Mouse (Mus musculus): ENCODE data around the gene Cldn4. TPM values are rescaled to one million over a fixed set of nuclear protein-coding genes. Genes with fewer than 3 reads are reported as not detected.

The Cldn4 gene
- polyA plus RNA-seq, 1 experiment from 2014 or later: not detected

DNA sequence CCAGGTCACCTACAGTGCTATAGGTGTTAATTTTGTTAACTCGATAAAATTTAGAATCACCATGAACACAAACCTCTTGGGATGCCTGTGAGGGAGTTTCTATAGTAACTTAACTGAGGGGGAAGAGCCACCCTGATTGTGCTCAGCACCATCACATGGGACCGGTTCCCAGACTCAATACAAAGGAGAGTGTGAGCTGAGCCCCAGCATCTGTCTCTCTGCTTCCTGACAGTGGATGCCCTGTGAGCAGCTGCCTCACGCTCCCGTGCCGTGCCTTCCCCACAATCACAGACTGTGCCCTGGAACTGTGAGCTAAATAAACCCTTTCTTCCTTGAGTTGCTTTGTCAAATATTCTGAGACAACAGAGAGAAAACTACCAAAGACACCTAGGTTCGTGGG lies 23.6 kb downstream of the Cldn4 start:
- WGBS: 48% methylated on average over 6 of the region's 6 CpGs
- Histone ChIP-seq H3K36me3 (ENCODE audit: control insufficient read depth, insufficient read depth) (no peaks in the 10 kb centered on the region), H3K4me1 (replicated peaks; ENCODE audit: control insufficient read depth, insufficient read depth, low read length) (no peaks in the 10 kb centered on the region), H3K27ac (ENCODE audit: low read length) (no peak overlapping the region), H3K27me3 (replicated peaks; ENCODE audit: control insufficient read depth, insufficient read depth, low read length) (no peaks in the 10 kb centered on the region), H3K9ac (replicated peaks; ENCODE audit: low read depth, low read length) (no peak overlapping the region), H3K4me3 (replicated peaks; ENCODE audit: low read length) (no peak overlapping the region), H3K4me2 (ENCODE audit: low read length) (no peak overlapping the region), H3K9me3 (ENCODE audit: control insufficient read depth, low read length) (no peaks in the 10 kb centered on the region)
- ATAC-seq: no peak

- WGBS: 91% methylated on average over 8 of the region's 8 CpGs
- no peak for ATAC-seq
- Histone ChIP-seq H3K36me3 (ENCODE audit: control insufficient read depth, insufficient read depth) (no peaks in the 10 kb centered on the region), H3K4me3 (replicated peaks; ENCODE audit: low read length) (no peak overlapping the region), H3K27me3 (replicated peaks; ENCODE audit: control insufficient read depth, insufficient read depth, low read length) (no peaks in the 10 kb centered on the region), H3K9me3 (ENCODE audit: control insufficient read depth, low read length) (no peaks in the 10 kb centered on the region), H3K9ac (replicated peaks; ENCODE audit: low read depth, low read length) (no peak overlapping the region), H3K4me2 (ENCODE audit: low read length) (no peak overlapping the region), H3K27ac (ENCODE audit: low read length) (no peak overlapping the region), H3K4me1 (replicated peaks; ENCODE audit: control insufficient read depth, insufficient read depth, low read length) (no peaks in the 10 kb centered on the region)
These were observed 25.6 kb downstream of the Cldn4 start for GRCm38 (mm10) chr5:134921106-134921505.

GRCm38 (mm10) chr5:134920106-134920687 lies 26.5 kb downstream of the Cldn4 start:
- Histone ChIP-seq H3K36me3 (ENCODE audit: control insufficient read depth, insufficient read depth) (no peaks in the 10 kb centered on the region), H3K9ac (replicated peaks; ENCODE audit: low read depth, low read length) (no peak overlapping the region), H3K27ac (ENCODE audit: low read length) (no peak overlapping the region), H3K4me1 (replicated peaks; ENCODE audit: control insufficient read depth, insufficient read depth, low read length) (no peaks in the 10 kb centered on the region), H3K4me2 (ENCODE audit: low read length) (no peak overlapping the region), H3K4me3 (replicated peaks; ENCODE audit: low read length) (no peak overlapping the region), H3K9me3 (ENCODE audit: control insufficient read depth, low read length) (no peaks in the 10 kb centered on the region), H3K27me3 (replicated peaks; ENCODE audit: control insufficient read depth, insufficient read depth, low read length) (no peaks in the 10 kb centered on the region)
- ATAC-seq: no peak
- WGBS: 64% methylated on average over 6 of the region's 6 CpGs

GRCm38 (mm10) chr5:134919097-134919496 lies 27.6 kb downstream of the Cldn4 start:
- 94% methylated on average over 3 of the region's 3 CpGs for WGBS
- H3K4me3 ChIP-seq (replicated peaks; ENCODE audit: low read length): no peak overlapping the region
- no peak overlapping the region for H3K27ac ChIP-seq (ENCODE audit: low read length)
- H3K9ac ChIP-seq (replicated peaks; ENCODE audit: low read depth, low read length): no peak overlapping the region
- no peaks in the 10 kb centered on the region for H3K4me1 ChIP-seq (replicated peaks; ENCODE audit: control insufficient read depth, insufficient read depth, low read length)
- ATAC-seq: no peak
- no peaks in the 10 kb centered on the region for H3K36me3 ChIP-seq (ENCODE audit: control insufficient read depth, insufficient read depth)
- H3K27me3 ChIP-seq (replicated peaks; ENCODE audit: control insufficient read depth, insufficient read depth, low read length): no peaks in the 10 kb centered on the region
- no peaks in the 10 kb centered on the region for H3K9me3 ChIP-seq (ENCODE audit: control insufficient read depth, low read length)
- no peak overlapping the region for H3K4me2 ChIP-seq (ENCODE audit: low read length)

DNA sequence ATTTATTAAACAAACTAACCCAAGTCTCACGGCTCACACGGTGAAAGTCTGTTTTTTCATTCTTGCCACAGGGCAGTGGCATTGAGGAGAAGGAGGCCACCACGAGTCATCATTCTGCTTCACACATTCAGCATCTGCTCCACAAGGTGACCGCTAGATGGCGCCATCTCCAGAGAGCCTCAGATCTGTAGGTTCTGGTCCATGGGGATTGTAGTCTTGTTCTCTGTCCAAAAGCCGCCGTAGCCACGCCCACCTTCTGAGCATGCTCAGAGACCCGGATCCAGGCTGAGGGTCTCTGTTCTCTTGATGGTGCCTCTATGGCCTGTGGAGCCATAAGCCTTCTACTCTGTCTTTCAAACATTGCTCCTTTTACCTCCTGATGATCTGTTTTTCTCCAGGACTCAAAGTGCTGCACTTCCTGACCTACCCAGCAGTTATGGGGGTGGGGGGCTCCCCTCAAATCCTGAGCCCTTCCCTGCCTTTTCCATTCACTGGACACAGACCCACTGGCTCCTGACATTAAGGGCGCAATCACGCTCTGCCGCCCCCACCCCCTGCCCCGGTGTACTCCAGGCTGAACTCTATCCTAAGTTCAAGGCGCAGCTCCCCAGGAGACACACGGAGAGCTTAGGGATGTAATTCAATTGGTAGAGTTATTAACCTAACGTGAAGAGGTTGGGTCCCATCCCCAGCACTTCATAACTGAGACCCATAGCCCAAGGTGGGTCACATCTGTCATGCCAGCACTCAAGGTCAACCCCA lies 28.5 kb downstream of the Cldn4 start:
- ATAC-seq: no peak
- H3K4me1 ChIP-seq (replicated peaks; ENCODE audit: control insufficient read depth, insufficient read depth, low read length): no peaks in the 10 kb centered on the region
- no peak overlapping the region for H3K4me2 ChIP-seq (ENCODE audit: low read length)
- no peak overlapping the region for H3K4me3 ChIP-seq (replicated peaks; ENCODE audit: low read length)
- H3K27me3 ChIP-seq (replicated peaks; ENCODE audit: control insufficient read depth, insufficient read depth, low read length): no peaks in the 10 kb centered on the region
- H3K9me3 ChIP-seq (ENCODE audit: control insufficient read depth, low read length): no peaks in the 10 kb centered on the region
- 49% methylated on average over 16 of the region's 16 CpGs for WGBS
- no peak overlapping the region for H3K9ac ChIP-seq (replicated peaks; ENCODE audit: low read depth, low read length)
- H3K36me3 ChIP-seq (ENCODE audit: control insufficient read depth, insufficient read depth): no peaks in the 10 kb centered on the region
- H3K27ac ChIP-seq (ENCODE audit: low read length): no peak overlapping the region

GRCm38 (mm10) chr5:134915311-134915710 lies 31.4 kb downstream of the Cldn4 start, which contains the start of gene Cldn13:
Gene Cldn13 (minus strand): TSS chr5:134915526.
- no peak within 1 kb of the TSS for H3K27ac ChIP-seq (ENCODE audit: low read length)
- no peaks in the 10 kb centered on the region for H3K9me3 ChIP-seq (ENCODE audit: control insufficient read depth, low read length)
- H3K9ac ChIP-seq (replicated peaks; ENCODE audit: low read depth, low read length): no peak within 1 kb of the TSS
- no peaks in the 10 kb centered on the region for H3K27me3 ChIP-seq (replicated peaks; ENCODE audit: control insufficient read depth, insufficient read depth, low read length)
- ATAC-seq: no peak
- no peak within 1 kb of the TSS for H3K4me2 ChIP-seq (ENCODE audit: low read length)
- H3K36me3 ChIP-seq (ENCODE audit: control insufficient read depth, insufficient read depth): no peaks in the 10 kb centered on the region
- 82% methylated on average over 8 of the region's 8 CpGs for WGBS
- H3K4me1 ChIP-seq (replicated peaks; ENCODE audit: control insufficient read depth, insufficient read depth, low read length): no peaks in the 10 kb centered on the region
- no peak within 1 kb of the TSS for H3K4me3 ChIP-seq (replicated peaks; ENCODE audit: low read length)

- Histone ChIP-seq H3K4me2 (ENCODE audit: low read length) (no peak overlapping the region), H3K9me3 (ENCODE audit: control insufficient read depth, low read length) (no peaks in the 10 kb centered on the region), H3K36me3 (ENCODE audit: control insufficient read depth, insufficient read depth) (no peaks in the 10 kb centered on the region), H3K4me3 (replicated peaks; ENCODE audit: low read length) (no peak overlapping the region), H3K27me3 (replicated peaks; ENCODE audit: control insufficient read depth, insufficient read depth, low read length) (no peaks in the 10 kb centered on the region), H3K27ac (ENCODE audit: low read length) (no peak overlapping the region), H3K4me1 (replicated peaks; ENCODE audit: control insufficient read depth, insufficient read depth, low read length) (no peaks in the 10 kb centered on the region), H3K9ac (replicated peaks; ENCODE audit: low read depth, low read length) (no peak overlapping the region)
- 85% methylated on average over 8 of the region's 8 CpGs for WGBS
- ATAC-seq: no peak
These were observed 32.2 kb downstream of the Cldn4 start for GRCm38 (mm10) chr5:134914510-134914909.

- Histone ChIP-seq H3K36me3 (ENCODE audit: control insufficient read depth, insufficient read depth) (no peaks in the 10 kb centered on the region), H3K9ac (replicated peaks; ENCODE audit: low read depth, low read length) (no peak overlapping the region), H3K27me3 (replicated peaks; ENCODE audit: control insufficient read depth, insufficient read depth, low read length) (no peaks in the 10 kb centered on the region), H3K4me1 (replicated peaks; ENCODE audit: control insufficient read depth, insufficient read depth, low read length) (no peaks in the 10 kb centered on the region), H3K9me3 (ENCODE audit: control insufficient read depth, low read length) (no peaks in the 10 kb centered on the region), H3K4me3 (replicated peaks; ENCODE audit: low read length) (no peak overlapping the region), H3K4me2 (ENCODE audit: low read length) (no peak overlapping the region), H3K27ac (ENCODE audit: low read length) (no peak overlapping the region)
- ATAC-seq: no peak
- 89% methylated on average over 4 of the region's 4 CpGs for WGBS
These were observed 33.0 kb downstream of the Cldn4 start for GRCm38 (mm10) chr5:134913753-134914152.

DNA sequence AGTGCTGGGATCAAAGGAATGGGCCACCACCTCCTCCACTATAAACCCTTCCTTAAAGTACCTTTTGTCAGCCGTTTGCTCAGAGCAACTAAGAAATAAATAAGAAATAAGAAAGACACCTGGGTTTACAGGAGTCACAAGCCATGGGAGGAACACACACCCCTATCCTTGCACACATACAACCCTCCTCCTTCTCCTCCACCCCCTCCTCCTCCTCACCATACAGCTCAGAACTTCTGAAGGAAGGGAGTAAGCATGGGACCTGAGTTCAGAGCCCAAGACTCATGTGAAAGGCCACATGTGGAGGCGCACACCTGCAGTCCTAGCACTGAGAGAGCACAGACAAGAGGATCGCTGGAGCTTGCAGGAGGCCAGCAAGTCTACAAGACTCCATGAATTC lies 33.4 kb downstream of the Cldn4 start:
- 77% methylated on average over 3 of the region's 3 CpGs for WGBS
- H3K27ac ChIP-seq (ENCODE audit: low read length): no peak overlapping the region
- no peaks in the 10 kb centered on the region for H3K27me3 ChIP-seq (replicated peaks; ENCODE audit: control insufficient read depth, insufficient read depth, low read length)
- H3K9ac ChIP-seq (replicated peaks; ENCODE audit: low read depth, low read length): no peak overlapping the region
- no peak overlapping the region for H3K4me2 ChIP-seq (ENCODE audit: low read length)
- no peaks in the 10 kb centered on the region for H3K4me1 ChIP-seq (replicated peaks; ENCODE audit: control insufficient read depth, insufficient read depth, low read length)
- H3K9me3 ChIP-seq (ENCODE audit: control insufficient read depth, low read length): no peaks in the 10 kb centered on the region
- no peak for ATAC-seq
- no peaks in the 10 kb centered on the region for H3K36me3 ChIP-seq (ENCODE audit: control insufficient read depth, insufficient read depth)
- H3K4me3 ChIP-seq (replicated peaks; ENCODE audit: low read length): no peak overlapping the region
